Mouse (Mus musculus): ENCODE results near the gene Rbm14. TPM values are rescaled to one million over a fixed set of nuclear protein-coding genes. Genes with fewer than 3 reads are reported as not detected.
A peak's percentile ranks its signal among the peaks of the same experiment; 100 is the strongest.
"Not testable (repeated sequence)": the region's sequence is repeated elsewhere in the genome, so short reads cannot be mapped to it uniquely, and the experiment has no call there.

Rbm14 gene
- polyA plus RNA-seq, 1 experiment = 28.7 TPM

GRCm38 (mm10) chr19:4782891-4783290, 28.5 kb downstream of the Rbm14 start:
- peaks cover 10% of the 10 kb centered on the region for H3K36me3 ChIP-seq (ENCODE audit: control insufficient read depth, insufficient read depth, low read length)
- TF ChIP-seq CTCF (conservative IDR thresholded peaks at IDR 0.05; ENCODE audit: insufficient read depth, insufficient read length, low read depth, low read length) = no peak
- no peak for TF ChIP-seq POLR2A (IDR thresholded peaks at IDR 0.05; ENCODE audit: low read depth, low read length)
- DNase-seq = peak; percentile 37
- no peaks in the 10 kb centered on the region for H3K27me3 ChIP-seq (replicated peaks; ENCODE audit: control insufficient read depth, insufficient read depth, low read length)
- H3K27ac ChIP-seq (ENCODE audit: insufficient read depth, low read depth, low read length) = peak overlapping the region; percentile 9; the same call in 1 of the 2 replicates
- WGBS = 68% methylated on average over 2 of the region's 2 CpGs
- no peak overlapping the region for H3K4me3 ChIP-seq (ENCODE audit: insufficient read depth, low read depth, low read length)
- H3K4me1 ChIP-seq (ENCODE audit: control insufficient read depth, insufficient read depth, low read length) = no peaks in the 10 kb centered on the region; the same call in 1 of the 2 replicates

- no peaks in the 10 kb centered on the region for H3K27me3 ChIP-seq (replicated peaks; ENCODE audit: control insufficient read depth, insufficient read depth, low read length)
- H3K36me3 ChIP-seq (ENCODE audit: control insufficient read depth, insufficient read depth, low read length) = peaks cover 8% of the 10 kb centered on the region
- 80% methylated on average over 3 of the region's 3 CpGs for WGBS
- H3K4me3 ChIP-seq (ENCODE audit: insufficient read depth, low read depth, low read length) = no peak overlapping the region
- no peaks in the 10 kb centered on the region; the same call in 1 of the 2 replicates for H3K4me1 ChIP-seq (ENCODE audit: control insufficient read depth, insufficient read depth, low read length)
- no peak for DNase-seq
- TF ChIP-seq CTCF (conservative IDR thresholded peaks at IDR 0.05; ENCODE audit: insufficient read depth, insufficient read length, low read depth, low read length) (no peak), POLR2A (IDR thresholded peaks at IDR 0.05; ENCODE audit: low read depth, low read length) (no peak)
- H3K27ac ChIP-seq (ENCODE audit: insufficient read depth, low read depth, low read length) = no peak overlapping the region
Observed at GRCm38 (mm10) chr19:4772785-4773184, 38.6 kb downstream of the Rbm14 start.

GRCm38 (mm10) chr19:4767507-4768148, 43.8 kb downstream of the Rbm14 start:
- Histone ChIP-seq H3K4me1 (ENCODE audit: control insufficient read depth, insufficient read depth, low read length) (peaks cover 5% of the 10 kb centered on the region; the same call in 1 of the 2 replicates), H3K27ac (ENCODE audit: insufficient read depth, low read depth, low read length) (peak overlapping the region; percentile 25; the same call in 1 of the 2 replicates), H3K36me3 (ENCODE audit: control insufficient read depth, insufficient read depth, low read length) (peaks cover 10% of the 10 kb centered on the region), H3K4me3 (ENCODE audit: insufficient read depth, low read depth, low read length) (no peak overlapping the region), H3K27me3 (replicated peaks; ENCODE audit: control insufficient read depth, insufficient read depth, low read length) (no peaks in the 10 kb centered on the region)
- DNase-seq = peak; percentile 64
- TF ChIP-seq CTCF (conservative IDR thresholded peaks at IDR 0.05; ENCODE audit: insufficient read depth, insufficient read length, low read depth, low read length) (no peak), POLR2A (IDR thresholded peaks at IDR 0.05; ENCODE audit: low read depth, low read length) (no peak)
- WGBS = 57% methylated on average over 11 of the region's 12 CpGs

- Histone ChIP-seq H3K27ac (ENCODE audit: insufficient read depth, low read depth, low read length) (no peak overlapping the region), H3K27me3 (replicated peaks; ENCODE audit: control insufficient read depth, insufficient read depth, low read length) (no peaks in the 10 kb centered on the region), H3K4me1 (ENCODE audit: control insufficient read depth, insufficient read depth, low read length) (peaks cover 5% of the 10 kb centered on the region; the same call in 1 of the 2 replicates), H3K36me3 (ENCODE audit: control insufficient read depth, insufficient read depth, low read length) (peaks cover 5% of the 10 kb centered on the region), H3K4me3 (ENCODE audit: insufficient read depth, low read depth, low read length) (no peak overlapping the region)
- TF ChIP-seq POLR2A (IDR thresholded peaks at IDR 0.05; ENCODE audit: low read depth, low read length) (no peak), CTCF (conservative IDR thresholded peaks at IDR 0.05; ENCODE audit: insufficient read depth, insufficient read length, low read depth, low read length) (peak; percentile 52)
- WGBS = 25% methylated on average over 1 of the region's 1 CpGs
- DNase-seq = peak; percentile 63
Observed at GRCm38 (mm10) chr19:4762876-4763275, 48.6 kb downstream of the Rbm14 start.

GRCm38 (mm10) chr19:4760544-4760943, 50.9 kb downstream of the Rbm14 start:
- H3K4me3 ChIP-seq (ENCODE audit: insufficient read depth, low read depth, low read length); H3K27ac ChIP-seq (ENCODE audit: insufficient read depth, low read depth, low read length); H3K27me3 ChIP-seq (replicated peaks; ENCODE audit: control insufficient read depth, insufficient read depth, low read length); DNase-seq; H3K4me1 ChIP-seq (ENCODE audit: control insufficient read depth, insufficient read depth, low read length); H3K36me3 ChIP-seq (ENCODE audit: control insufficient read depth, insufficient read depth, low read length): not testable (repeated sequence)
- 79% methylated on average over 8 of the region's 8 CpGs for WGBS

- no peak for TF ChIP-seq POLR2A (IDR thresholded peaks at IDR 0.05; ENCODE audit: low read depth, low read length)
- Histone ChIP-seq H3K4me1 (ENCODE audit: control insufficient read depth, insufficient read depth, low read length) (peaks cover 4% of the 10 kb centered on the region; the same call in 1 of the 2 replicates), H3K27me3 (replicated peaks; ENCODE audit: control insufficient read depth, insufficient read depth, low read length) (no peaks in the 10 kb centered on the region), H3K4me3 (ENCODE audit: insufficient read depth, low read depth, low read length) (peak overlapping the region; percentile 83), H3K27ac (ENCODE audit: insufficient read depth, low read depth, low read length) (peak overlapping the region; percentile 35), H3K36me3 (ENCODE audit: control insufficient read depth, insufficient read depth, low read length) (no peaks in the 10 kb centered on the region; the same call in 1 of the 2 replicates)
- DNase-seq = no peak
- 2% methylated on average over 9 of the region's 9 CpGs for WGBS
Observed at GRCm38 (mm10) chr19:4756921-4757320, 54.5 kb downstream of the Rbm14 start.

- peak within 1 kb of the TSS; percentile 86 for H3K27ac ChIP-seq (ENCODE audit: insufficient read depth, low read depth, low read length)
- H3K4me3 ChIP-seq (ENCODE audit: insufficient read depth, low read depth, low read length) = peak within 1 kb of the TSS; percentile 83
- H3K36me3 ChIP-seq (ENCODE audit: control insufficient read depth, insufficient read depth, low read length) = no peaks in the 10 kb centered on the region; the same call in 1 of the 2 replicates
- WGBS = under 1% methylated on average over 65 of the region's 65 CpGs
- DNase-seq = peak; percentile 98
- peaks cover 4% of the 10 kb centered on the region; the same call in 1 of the 2 replicates for H3K4me1 ChIP-seq (ENCODE audit: control insufficient read depth, insufficient read depth, low read length)
- no peaks in the 10 kb centered on the region for H3K27me3 ChIP-seq (replicated peaks; ENCODE audit: control insufficient read depth, insufficient read depth, low read length)
- TF ChIP-seq POLR2A (IDR thresholded peaks at IDR 0.05; ENCODE audit: low read depth, low read length) = peak; percentile 5
- no peak for TF ChIP-seq CTCF (conservative IDR thresholded peaks at IDR 0.05; ENCODE audit: insufficient read depth, insufficient read length, low read depth, low read length)
Observed at GRCm38 (mm10) chr19:4756193-4756911, 55.1 kb downstream of the Rbm14 start, which contains the start of gene Rbm4b. TSS of gene Rbm4b (plus strand) at chr19:4756497.

Measured in kidney, adult 2 months (tissue).